Comparison of ENCODE assay signal across 31 mouse cellular contexts in the genomic region with DNA sequence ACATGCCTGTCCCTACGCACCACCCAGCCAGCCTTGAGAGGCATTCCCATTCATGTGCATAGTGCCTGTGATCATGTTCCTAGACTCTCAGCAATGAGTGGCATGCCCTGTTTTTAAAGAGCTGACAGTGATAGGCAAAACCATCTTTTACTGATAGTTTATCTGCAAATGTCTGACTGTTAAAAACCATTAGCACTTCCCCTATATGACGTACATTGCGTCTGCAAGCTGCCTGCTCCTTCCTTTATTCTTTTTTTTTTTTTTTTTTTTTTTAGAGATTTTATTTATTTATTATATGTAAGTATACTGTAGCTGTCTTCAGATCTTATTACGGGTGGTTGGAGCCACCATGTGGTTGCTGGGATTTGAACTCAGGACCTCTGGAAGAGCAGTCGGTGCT.
"Had no signal": no experiment of that assay in that cellular context is flagged by ENCODE, and none has a peak within 500 bp of the region (broad histone marks: within the 10 kb centered on the region; RNA-seq: fewer than 3 reads in every experiment).

No protein-coding gene starts in this region.

- ATAC-seq: liver, embryonic 12.5 days; liver, postnatal 0 days; lung, postnatal 0 days; midbrain, embryonic 13.5 days; midbrain, embryonic 15.5 days; midbrain, embryonic 16.5 days had no signal

- H3K4me2 ChIP-seq: limb, embryonic 12.5 days; limb, embryonic 13.5 days; limb, embryonic 15.5 days; liver, embryonic 12.5 days; liver, embryonic 13.5 days; liver, embryonic 15.5 days; lung, embryonic 14.5 days; lung, embryonic 15.5 days; midbrain, embryonic 11.5 days; midbrain, embryonic 12.5 days; midbrain, embryonic 13.5 days; midbrain, embryonic 15.5 days; neural tube, embryonic 12.5 days had no signal

- H3K27me3 ChIP-seq: limb, embryonic 12.5 days; limb, embryonic 15.5 days; liver, embryonic 12.5 days; liver, embryonic 13.5 days; liver, embryonic 15.5 days; lung, embryonic 15.5 days; megakaryocyte, embryonic 14.5 days; midbrain, embryonic 12.5 days; midbrain, embryonic 13.5 days; midbrain, embryonic 15.5 days; neural tube, embryonic 12.5 days had no signal

- H3K4me3 ChIP-seq: limb, embryonic 10.5 days; limb, embryonic 12.5 days; limb, embryonic 13.5 days; limb, embryonic 15.5 days; liver, embryonic 12.5 days; liver, embryonic 13.5 days; liver, embryonic 15.5 days; lung, embryonic 15.5 days; megakaryocyte, embryonic 14.5 days; midbrain, embryonic 10.5 days; midbrain, embryonic 12.5 days; midbrain, embryonic 13.5 days; midbrain, embryonic 15.5 days; myocyte; neural tube, embryonic 12.5 days had no signal

- H3K9me3 ChIP-seq: limb, embryonic 10.5 days; limb, embryonic 12.5 days; limb, embryonic 13.5 days; limb, embryonic 15.5 days; liver, embryonic 12.5 days; liver, embryonic 13.5 days; liver, embryonic 15.5 days; lung, embryonic 15.5 days; megakaryocyte, embryonic 14.5 days; midbrain, embryonic 10.5 days; midbrain, embryonic 12.5 days; midbrain, embryonic 13.5 days; midbrain, embryonic 15.5 days; neural tube, embryonic 12.5 days had no signal

- H3K9ac ChIP-seq: limb, embryonic 12.5 days; limb, embryonic 13.5 days; limb, embryonic 15.5 days; liver, embryonic 12.5 days; liver, embryonic 13.5 days; liver, embryonic 14.5 days; liver, embryonic 15.5 days; liver, postnatal 0 days; lung, embryonic 14.5 days; lung, embryonic 15.5 days; midbrain, embryonic 12.5 days; midbrain, embryonic 13.5 days; midbrain, embryonic 15.5 days; neural tube, embryonic 12.5 days had no signal

- DNase-seq: left cerebral cortex, postnatal 4 days; liver; liver, embryonic 13.5 days; liver, postnatal 0 days; lung, adult 18-20 months; lung, adult 2 months; lung, embryonic 14.5 days; lung, postnatal 10 days; lung, postnatal 14 days; lung, postnatal 36 days; lung, postnatal 4 days; midbrain, embryonic 14.5 days had no signal

- H3K36me3 ChIP-seq: midbrain, embryonic 15.5 days had no signal

- H3K4me1 ChIP-seq: limb, embryonic 12.5 days; liver, embryonic 12.5 days; liver, embryonic 13.5 days; liver, embryonic 15.5 days; lung, embryonic 15.5 days; midbrain, embryonic 10.5 days had no signal

- H3K27ac ChIP-seq: limb, embryonic 10.5 days; limb, embryonic 12.5 days; limb, embryonic 13.5 days; limb, embryonic 15.5 days; liver, embryonic 12.5 days; liver, embryonic 13.5 days; liver, embryonic 14.5 days; liver, embryonic 15.5 days; lung, embryonic 15.5 days; macrophage; midbrain, embryonic 10.5 days; midbrain, embryonic 12.5 days; midbrain, embryonic 13.5 days; midbrain, embryonic 15.5 days; neural tube, embryonic 12.5 days had no signal
